Mouse (Mus musculus) heart, postnatal 25 days (tissue): ENCODE data around the gene Runx3. TPM values are rescaled to one million over a fixed set of nuclear protein-coding genes. Genes with fewer than 3 reads are reported as not detected.
"Not testable (repeated sequence)": the region's sequence is repeated elsewhere in the genome, so short reads cannot be mapped to it uniquely, and the experiment has no call there.

Experiments used
- DNase-seq: peaks from one replicate; pipeline ENCODE4 v3.0.0; 2022; ENCODE audit warnings: low spot score
- intact Hi-C: fragments of 180-260 bp; cut with DNase I; formaldehyde crosslinking; loops from one replicate; pipeline ENCODE4 v1.15.1; 2025
- total RNA-seq, 2 experiments: library from RNA; stranded (reverse); gene quantifications; 2 replicates each; pipeline ENCODE4 v1.2.3; 2021

Gene Runx3
- total RNA-seq, 2 experiments from 2014 or later = 0.31 to 0.50 TPM

GRCm38 (mm10) chr4:135165761-135166160, 45.3 kb downstream of the Runx3 start:
- intact Hi-C loops = no loop called here
- DNase-seq = no peak

- intact Hi-C loops = no loop called here
- no peak for DNase-seq
Observed at GRCm38 (mm10) chr4:135166413-135167225, 46.2 kb downstream of the Runx3 start.

DNA sequence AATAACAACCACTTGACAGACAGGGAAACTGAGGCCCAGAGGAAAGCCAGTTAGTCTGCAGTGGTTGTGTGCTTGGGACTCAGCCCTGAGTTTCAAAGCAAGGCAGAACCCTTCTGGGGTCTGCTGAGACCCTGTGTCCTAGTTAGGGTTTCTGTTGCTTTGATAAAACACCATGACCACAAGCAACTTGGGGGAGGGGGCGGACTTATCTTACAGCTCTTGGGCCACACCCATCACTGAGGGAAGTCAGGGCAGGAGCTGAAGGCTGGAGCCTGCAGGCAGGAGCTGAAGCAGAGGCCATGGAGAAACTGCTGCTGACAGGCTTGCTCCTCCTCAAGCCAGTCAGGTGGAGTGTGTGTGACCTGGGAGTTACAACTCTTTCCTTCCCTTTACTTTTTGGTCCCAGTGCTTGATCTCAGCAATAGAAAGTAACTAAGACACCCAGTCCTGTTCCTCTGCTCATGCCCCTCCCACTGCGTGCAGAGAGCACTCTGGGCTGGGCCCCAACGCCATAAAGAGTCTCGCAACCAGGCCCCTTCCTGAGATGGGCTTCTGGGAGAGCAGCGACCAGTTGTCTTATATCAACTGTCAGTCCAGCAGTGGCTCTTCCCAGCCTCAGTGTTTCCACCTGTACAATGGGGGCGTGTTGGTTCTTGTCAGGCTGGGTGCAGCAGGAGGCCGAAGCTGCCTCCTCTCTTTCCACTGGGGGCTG, 47.5 kb downstream of the Runx3 start:
- DNase-seq = no peak
- intact Hi-C loops = no loop called here

GRCm38 (mm10) chr4:135169096-135169495, 48.6 kb downstream of the Runx3 start:
- DNase-seq = no peak
- intact Hi-C loops = no loop called here

- DNase-seq = no peak
- intact Hi-C loops = no loop called here
Observed at GRCm38 (mm10) chr4:135169501-135169900, 49.0 kb downstream of the Runx3 start.

DNA sequence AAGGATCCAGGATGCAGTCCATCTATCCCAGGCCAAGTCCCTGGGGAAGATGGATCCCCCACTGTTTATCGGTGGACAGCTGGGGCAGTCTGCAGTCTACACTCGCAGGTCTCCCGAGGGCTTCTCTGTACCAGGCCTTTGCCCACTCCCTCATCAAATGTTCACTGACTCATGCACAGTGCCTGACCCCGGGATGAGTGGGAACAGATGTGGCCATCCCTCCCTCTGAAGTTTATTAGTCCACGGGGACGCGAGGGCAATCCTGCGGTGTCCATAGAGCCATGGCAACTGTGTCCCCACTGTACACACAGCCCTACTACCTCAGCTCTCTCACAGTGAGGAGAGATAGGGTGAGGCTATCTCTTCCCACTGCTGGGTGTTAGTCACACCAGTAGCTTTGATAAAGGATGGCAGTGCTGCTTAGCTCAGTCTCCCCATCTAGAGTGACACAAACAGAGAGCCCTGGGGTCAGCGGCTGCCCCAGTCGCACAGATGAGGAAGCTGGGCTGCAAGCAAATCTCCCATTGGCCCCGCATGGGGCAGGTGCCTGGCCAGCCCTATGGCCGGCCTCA, 50.9 kb downstream of the Runx3 start:
- intact Hi-C loops = no loop called here

GRCm38 (mm10) chr4:135175406-135176120, 55.1 kb downstream of the Runx3 start:
- intact Hi-C loops = no loop called here
- DNase-seq = no peak

More for the DNA sequence above, 50.9 kb downstream of the Runx3 start:
- DNase-seq = no peak

- intact Hi-C loops = no loop called here
- no peak for DNase-seq
Observed at GRCm38 (mm10) chr4:135177568-135177967, 57.1 kb downstream of the Runx3 start.

DNA sequence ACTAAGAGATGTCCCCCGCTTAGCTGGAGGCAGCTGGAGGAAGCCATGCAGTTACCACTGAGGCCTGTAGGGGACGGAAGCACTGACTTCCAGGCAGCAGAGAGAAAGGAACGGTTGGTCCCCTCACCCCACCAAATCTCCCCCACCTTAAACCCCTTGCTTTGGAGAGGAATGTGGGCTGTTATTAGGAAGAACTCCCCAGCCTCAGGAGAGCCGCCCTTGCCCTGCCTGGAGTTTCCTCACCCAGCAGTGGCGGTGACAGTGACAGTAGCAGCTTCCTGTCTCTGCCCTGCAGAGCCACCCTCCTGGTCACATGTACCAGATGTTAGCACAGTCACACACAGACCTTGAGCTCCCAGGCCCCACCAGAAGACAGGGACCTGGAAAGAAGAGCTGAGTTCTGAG, 58.6 kb downstream of the Runx3 start:
- intact Hi-C loops = no loop called here
- no peak for DNase-seq

GRCm38 (mm10) chr4:135181819-135182218, 61.4 kb downstream of the Runx3 start:
- DNase-seq = no peak
- intact Hi-C loops = no loop called here

DNA sequence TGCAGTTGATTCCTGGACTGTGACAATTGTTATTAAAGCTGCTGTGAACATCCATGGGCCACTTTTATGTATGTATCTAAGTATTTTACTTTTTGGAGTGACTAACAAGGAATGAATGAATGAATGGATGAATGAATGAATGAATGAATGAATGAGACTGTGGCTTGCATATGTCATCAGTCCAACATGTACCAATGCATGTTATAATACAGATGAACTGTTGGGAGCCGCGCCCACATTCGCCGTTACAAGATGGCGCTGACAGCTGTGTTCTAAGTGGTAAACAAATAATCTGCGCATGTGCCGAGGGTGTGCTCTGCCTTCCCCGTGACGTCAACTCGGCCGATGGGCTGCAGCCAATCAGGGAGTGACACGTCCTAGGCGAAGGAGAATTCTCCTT, 63.8 kb downstream of the Runx3 start:
- DNase-seq, intact Hi-C loops: not testable (repeated sequence)

DNA sequence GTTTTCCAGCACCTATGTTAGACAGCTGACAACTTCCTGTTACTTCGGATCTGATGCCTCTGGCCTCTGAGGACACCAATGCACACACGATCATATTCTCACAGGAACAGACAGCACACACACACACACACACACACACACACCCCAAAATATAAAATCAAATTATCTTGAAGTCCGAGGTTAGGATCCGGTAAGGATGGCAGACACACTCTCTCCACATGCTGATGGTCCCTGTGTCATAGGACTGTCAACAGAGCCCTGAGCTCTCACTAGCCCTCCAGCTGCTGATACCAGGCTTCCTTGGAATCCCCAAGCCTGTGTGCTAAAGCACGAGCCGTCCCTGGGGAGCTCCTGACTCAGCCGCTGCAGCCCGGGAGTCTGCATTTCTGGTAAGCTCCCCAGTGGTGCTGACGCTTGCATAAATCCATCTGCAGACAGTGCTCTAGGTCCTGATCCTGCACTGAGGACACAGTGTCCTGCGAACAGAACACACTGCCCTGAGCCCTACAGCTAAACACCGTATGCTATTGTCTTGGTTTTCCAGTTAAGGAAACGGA, 69.1 kb downstream of the Runx3 start:
- intact Hi-C loops = loop anchor here (5.0 kb wide), 1 partner anchor 127 kb away; no protein-coding TSS in a partner anchor
- DNase-seq = peak; percentile 37

GRCm38 (mm10) chr4:135190364-135190763, 69.9 kb downstream of the Runx3 start:
- DNase-seq = no peak
- intact Hi-C loops = loop anchor here (5.0 kb wide), 1 partner anchor 128 kb away; no protein-coding TSS in a partner anchor

DNA sequence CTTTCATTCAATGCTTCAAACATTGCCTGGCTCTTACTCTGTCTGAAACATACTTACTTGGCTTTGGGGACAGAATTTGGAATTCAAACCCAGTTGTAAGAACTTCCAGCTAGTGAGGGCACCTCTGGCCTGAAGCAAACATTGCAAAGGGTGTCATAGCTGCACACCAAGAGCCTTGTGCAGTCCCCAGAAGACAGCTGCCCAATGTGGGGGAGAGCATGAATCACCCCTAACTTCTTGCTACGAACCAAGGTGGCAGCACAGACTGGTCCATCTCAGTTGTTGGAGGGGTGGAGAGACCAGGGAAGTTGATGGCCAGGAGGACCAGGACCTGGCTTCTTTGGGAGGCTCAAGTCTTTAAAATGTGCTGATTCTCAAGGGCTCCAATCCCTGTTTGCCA, 70.7 kb downstream of the Runx3 start:
- intact Hi-C loops = loop anchor here (5.0 kb wide), 1 partner anchor 129 kb away; no protein-coding TSS in a partner anchor
- no peak for DNase-seq

DNA sequence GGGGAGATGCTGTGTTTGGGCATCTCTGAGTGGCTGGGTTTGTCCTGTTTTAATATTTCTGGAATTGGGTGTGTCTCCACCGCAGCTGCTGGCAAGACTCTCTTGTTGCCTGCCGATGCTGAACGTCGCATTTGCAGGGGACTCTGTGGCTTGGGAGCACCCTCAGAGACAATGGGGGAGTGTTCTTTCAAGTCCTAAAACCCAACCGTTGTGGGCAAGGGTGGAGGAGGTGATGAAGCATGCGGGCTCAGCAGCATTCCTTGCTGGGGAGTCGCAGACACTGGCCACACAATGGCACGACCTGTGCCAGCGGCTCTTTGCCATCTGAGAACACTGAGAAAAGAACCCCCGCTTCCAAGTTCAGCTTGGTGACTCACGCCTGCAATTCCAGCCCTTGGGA, 71.2 kb downstream of the Runx3 start:
- no peak for DNase-seq
- intact Hi-C loops = loop anchor here (5.0 kb wide), 1 partner anchor 129 kb away; no protein-coding TSS in a partner anchor

GRCm38 (mm10) chr4:135192841-135193240, 72.4 kb downstream of the Runx3 start:
- DNase-seq = no peak
- intact Hi-C loops = loop anchor here (5.0 kb wide), 1 partner anchor 131 kb away; no protein-coding TSS in a partner anchor

GRCm38 (mm10) chr4:135197857-135198256, 77.4 kb downstream of the Runx3 start:
- intact Hi-C loops = no loop called here
- DNase-seq = no peak

- DNase-seq = no peak
- intact Hi-C loops = loop anchor here (5.0 kb wide), 1 partner anchor 49 kb away; no protein-coding TSS in a partner anchor
Observed at GRCm38 (mm10) chr4:135201771-135202170, 81.3 kb downstream of the Runx3 start.

DNA sequence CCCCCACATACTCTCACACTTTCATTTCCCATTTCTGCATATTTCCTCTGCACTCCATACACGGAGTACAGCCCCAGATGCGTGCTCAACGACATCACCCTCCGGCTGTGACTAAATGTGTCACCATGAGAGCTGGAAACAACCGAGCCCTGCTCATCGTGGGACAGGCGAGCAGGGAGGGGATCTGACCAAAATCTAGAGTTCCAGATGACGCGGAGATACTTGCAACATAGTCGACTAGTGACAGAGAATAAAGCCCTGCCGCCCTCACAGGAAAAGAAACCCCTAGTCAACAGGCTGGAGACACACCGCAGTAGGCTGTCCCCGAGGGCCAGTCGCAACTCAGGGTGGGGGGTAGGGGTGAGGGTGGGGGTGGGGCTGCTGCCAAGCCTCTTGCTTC, 82.8 kb downstream of the Runx3 start:
- DNase-seq = peak; percentile 26
- intact Hi-C loops = loop anchor here (5.0 kb wide), 1 partner anchor 51 kb away; no protein-coding TSS in a partner anchor
